In the genomic region with DNA sequence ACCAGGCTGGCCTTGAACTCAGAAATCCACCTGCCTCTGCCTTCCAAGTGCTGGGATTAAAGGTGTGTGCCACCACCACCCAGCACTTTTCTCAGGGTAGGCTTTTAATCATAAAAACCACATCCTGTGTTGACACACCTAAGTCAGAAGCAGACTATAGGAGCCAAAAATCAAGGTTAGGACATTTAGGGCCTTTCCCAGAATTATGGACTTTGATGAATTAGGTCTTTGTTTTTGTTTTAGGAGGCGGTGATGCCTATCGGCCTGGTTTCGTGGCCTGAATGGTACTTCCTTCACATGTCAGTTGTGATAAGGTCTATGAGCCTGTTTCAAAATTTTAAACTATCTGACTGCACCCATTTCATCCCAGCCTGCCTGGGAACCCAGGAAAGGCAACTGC, we compare ENCODE assay signal across 8 mouse cellular contexts. TPM values are rescaled to one million over a fixed set of nuclear protein-coding genes. Genes with fewer than 3 reads are reported as not detected.
A peak's percentile ranks its signal among the peaks of the same experiment; 100 is the strongest.
DNase-seq lines count a peak whose midpoint lies in the region; ATAC-seq lines count a peak whose summit lies in the region.

No protein-coding gene starts in this region.

- DNase-seq in heart, embryonic 10.5 days (ENCODE audit: low spot score), result no peak
- no peak for DNase-seq in heart, postnatal 36 days
- DNase-seq in A20 (ENCODE audit: low read depth, low spot score), result peak; percentile 77
- no peak for DNase-seq in liver, embryonic 13.5 days
- DNase-seq in retina, postnatal 1 day, result no peak
- DNase-seq in left cerebral cortex, postnatal 14 days (ENCODE audit: low spot score in 2 of 2), result no peak
- DNase-seq in left cerebral cortex, adult 8-10 months (ENCODE audit: low spot score in 2 of 2), result no peak

- no peak overlapping the region for H3K9ac ChIP-seq in embryonic facial prominence, embryonic 13.5 days
- peak overlapping the region; percentile 73 for H3K9ac ChIP-seq in liver, embryonic 13.5 days

- peak overlapping the region; percentile 88 for H3K27ac ChIP-seq in heart, embryonic 10.5 days
- peak overlapping the region; percentile 74 for H3K27ac ChIP-seq in embryonic facial prominence, embryonic 13.5 days
- H3K27ac ChIP-seq in liver, embryonic 13.5 days, result peak overlapping the region; percentile 71; the same call in 1 of the 2 replicates

- H3K4me1 ChIP-seq in heart, embryonic 10.5 days, result peaks cover 29% of the 10 kb centered on the region
- H3K4me1 ChIP-seq in embryonic facial prominence, embryonic 13.5 days, result peaks cover 30% of the 10 kb centered on the region
- peaks cover 33% of the 10 kb centered on the region for H3K4me1 ChIP-seq in liver, embryonic 13.5 days (replicated peaks)

- intact Hi-C loops in heart, postnatal 36 days (cut with DNase I), result loop anchor here (5.0 kb wide), 2 partner anchors 188 to 383 kb away; a partner anchor contains a TSS
- intact Hi-C loops in left cerebral cortex, postnatal 14 days (cut with DNase I), result no loop called here

- peak overlapping the region; percentile 76 for H3K4me2 ChIP-seq in embryonic facial prominence, embryonic 13.5 days
- H3K4me2 ChIP-seq in liver, embryonic 13.5 days, result peak overlapping the region; percentile 87

- peak overlapping the region; percentile 88; the same call in 1 of the 2 replicates for H3K4me3 ChIP-seq in heart, embryonic 10.5 days
- peak overlapping the region; percentile 64 for H3K4me3 ChIP-seq in embryonic facial prominence, embryonic 13.5 days
- peak overlapping the region; percentile 72 for H3K4me3 ChIP-seq in liver, embryonic 13.5 days (replicated peaks)

- ATAC-seq in embryonic facial prominence, embryonic 13.5 days (ENCODE audit: insufficient number of reproducible peaks, insufficient read depth, low FRiP score, low TSS enrichment, low read depth), result no peak
- no peak for ATAC-seq in liver, embryonic 13.5 days (ENCODE audit: low read depth)

- H3K27me3 ChIP-seq in heart, embryonic 10.5 days (ENCODE audit: insufficient read depth, poor library complexity, severe bottlenecking), result peaks cover 22% of the 10 kb centered on the region
- H3K27me3 ChIP-seq in embryonic facial prominence, embryonic 13.5 days, result peaks cover 14% of the 10 kb centered on the region
- peaks cover 12% of the 10 kb centered on the region for H3K27me3 ChIP-seq in liver, embryonic 13.5 days

- no peaks in the 10 kb centered on the region for H3K9me3 ChIP-seq in heart, embryonic 10.5 days
- no peaks in the 10 kb centered on the region for H3K9me3 ChIP-seq in embryonic facial prominence, embryonic 13.5 days
- no peaks in the 10 kb centered on the region for H3K9me3 ChIP-seq in liver, embryonic 13.5 days (replicated peaks)

- WGBS in heart, embryonic 10.5 days, result 80% methylated on average over 3 of the region's 3 CpGs
- WGBS in embryonic facial prominence, embryonic 13.5 days, result 86% methylated on average over 3 of the region's 3 CpGs
- 46% methylated on average over 3 of the region's 3 CpGs for WGBS in liver, embryonic 13.5 days (ENCODE audit: insufficient replicate concordance)

- peaks cover 15% of the 10 kb centered on the region for H3K36me3 ChIP-seq in heart, embryonic 10.5 days
- H3K36me3 ChIP-seq in embryonic facial prominence, embryonic 13.5 days, result peaks cover 19% of the 10 kb centered on the region
- H3K36me3 ChIP-seq in liver, embryonic 13.5 days, result peaks cover 6% of the 10 kb centered on the region

RNA-seq across cellular contexts. Expression of a gene that starts 0.5 kb away (rescaled TPM):
- polyA plus RNA-seq in heart, embryonic 10.5 days (2016; fragmentation: Nextera tagmentation; extraction: Ambion mirVana), result 16.3 and 20.0 TPM in 2 replicates
- total RNA-seq in heart, postnatal 36 days (2021), result 1 to 10 TPM; 5.5 to 7.2 TPM
- 28.0 and 31.4 TPM in 2 replicates for polyA plus RNA-seq in embryonic facial prominence, embryonic 13.5 days (2015; fragmentation: Nextera tagmentation; extraction: Ambion mirVana)
- polyA plus RNA-seq in liver, embryonic 13.5 days (2015; fragmentation: Nextera tagmentation; extraction: Ambion mirVana), result 13.2 and 14.1 TPM in 2 replicates
- 100 to 1,000 TPM; 158 to 245 TPM for total RNA-seq in left cerebral cortex, postnatal 14 days (2021)
- 100 to 1,000 TPM; 220 to 251 (median 229) TPM for total RNA-seq in left cerebral cortex, adult 8-10 months (2022)

RNA-seq across cellular contexts. Expression of a gene that starts 28.8 kb away (rescaled TPM):
- 0.59 and 0.75 TPM in 2 replicates for polyA plus RNA-seq in heart, embryonic 10.5 days (2016; fragmentation: Nextera tagmentation; extraction: Ambion mirVana)
- total RNA-seq in heart, postnatal 36 days (2021), result under 1 TPM; 0.22 to 0.49 TPM
- 0.66 and 0.80 TPM in 2 replicates for polyA plus RNA-seq in embryonic facial prominence, embryonic 13.5 days (2015; fragmentation: Nextera tagmentation; extraction: Ambion mirVana)
- polyA plus RNA-seq in liver, embryonic 13.5 days (2015; fragmentation: Nextera tagmentation; extraction: Ambion mirVana), result 0.08 and 0.16 TPM in 2 replicates
- under 1 TPM; 0.40 to 0.51 TPM for total RNA-seq in left cerebral cortex, postnatal 14 days (2021)
- total RNA-seq in left cerebral cortex, adult 8-10 months (2022), result 1 to 10 TPM in 3 of 4 experiments, under 1 TPM in 1; 0.98 to 2.2 (median 1.8) TPM

RNA-seq across cellular contexts. Expression of a gene that starts 44.9 kb away (rescaled TPM):
- 67.4 and 67.9 TPM in 2 replicates for polyA plus RNA-seq in heart, embryonic 10.5 days (2016; fragmentation: Nextera tagmentation; extraction: Ambion mirVana)
- total RNA-seq in heart, postnatal 36 days (2021), result 10 to 100 TPM; 57.2 to 59.2 TPM
- 78.9 and 79.0 TPM in 2 replicates for polyA plus RNA-seq in embryonic facial prominence, embryonic 13.5 days (2015; fragmentation: Nextera tagmentation; extraction: Ambion mirVana)
- 19.9 and 20.9 TPM in 2 replicates for polyA plus RNA-seq in liver, embryonic 13.5 days (2015; fragmentation: Nextera tagmentation; extraction: Ambion mirVana)
- 10 to 100 TPM; 23.9 to 25.4 TPM for total RNA-seq in left cerebral cortex, postnatal 14 days (2021)
- total RNA-seq in left cerebral cortex, adult 8-10 months (2022), result 10 to 100 TPM; 12.1 to 15.5 (median 13.2) TPM

RNA-seq across cellular contexts. Expression of a gene that starts 45.8 kb away (rescaled TPM):
- 194 and 211 TPM in 2 replicates for polyA plus RNA-seq in heart, embryonic 10.5 days (2016; fragmentation: Nextera tagmentation; extraction: Ambion mirVana)
- total RNA-seq in heart, postnatal 36 days (2021), result 100 to 1,000 TPM; 123 to 133 TPM
- polyA plus RNA-seq in embryonic facial prominence, embryonic 13.5 days (2015; fragmentation: Nextera tagmentation; extraction: Ambion mirVana), result 277 and 293 TPM in 2 replicates
- 70.7 and 86.2 TPM in 2 replicates for polyA plus RNA-seq in liver, embryonic 13.5 days (2015; fragmentation: Nextera tagmentation; extraction: Ambion mirVana)
- 100 to 1,000 TPM; 239 to 244 TPM for total RNA-seq in left cerebral cortex, postnatal 14 days (2021)
- total RNA-seq in left cerebral cortex, adult 8-10 months (2022), result 100 to 1,000 TPM; 241 to 278 (median 260) TPM

RNA-seq across cellular contexts. Expression of a gene that starts 46.4 kb away (rescaled TPM):
- polyA plus RNA-seq in heart, embryonic 10.5 days (2016; fragmentation: Nextera tagmentation; extraction: Ambion mirVana), result 127 and 139 TPM in 2 replicates
- 10 to 100 TPM; 27.3 to 38.1 TPM for total RNA-seq in heart, postnatal 36 days (2021)
- polyA plus RNA-seq in embryonic facial prominence, embryonic 13.5 days (2015; fragmentation: Nextera tagmentation; extraction: Ambion mirVana), result 138 and 141 TPM in 2 replicates
- 86.2 and 108 TPM in 2 replicates for polyA plus RNA-seq in liver, embryonic 13.5 days (2015; fragmentation: Nextera tagmentation; extraction: Ambion mirVana)
- 100 to 1,000 TPM; 116 to 121 TPM for total RNA-seq in left cerebral cortex, postnatal 14 days (2021)
- total RNA-seq in left cerebral cortex, adult 8-10 months (2022), result 100 to 1,000 TPM; 150 to 164 (median 156) TPM

Comparison
In these comparisons a context has a peak if more than half of its experiments do, and no peak if none do; other contexts are left out.
1. RNA of a gene that starts 0.5 kb away (total RNA-seq): 158 to 245 TPM in left cerebral cortex, postnatal 14 days and 220 to 251 TPM in left cerebral cortex, adult 8-10 months; 5.5 to 7.2 TPM in heart, postnatal 36 days; every median in the first group is over 10 times any median in the second.
2. Peak in every context shown above with its lines, with median percentiles within 50 percentile points of each other: H3K27ac ChIP-seq and H3K4me3 ChIP-seq.